Mouse (Mus musculus) 3134 (cell line): ENCODE data around the gene Mvb12b.
A peak's percentile ranks its signal among the peaks of the same experiment; 100 is the strongest.

Source experiments
- DNase-seq: peaks from one replicate; pipeline ENCODE4 v3.0.0-alpha.2; 2011; ENCODE audit warnings: low spot score; ENCODE audit not compliant: insufficient read length; ENCODE audit errors: extremely low read depth

Gene Mvb12b

DNA sequence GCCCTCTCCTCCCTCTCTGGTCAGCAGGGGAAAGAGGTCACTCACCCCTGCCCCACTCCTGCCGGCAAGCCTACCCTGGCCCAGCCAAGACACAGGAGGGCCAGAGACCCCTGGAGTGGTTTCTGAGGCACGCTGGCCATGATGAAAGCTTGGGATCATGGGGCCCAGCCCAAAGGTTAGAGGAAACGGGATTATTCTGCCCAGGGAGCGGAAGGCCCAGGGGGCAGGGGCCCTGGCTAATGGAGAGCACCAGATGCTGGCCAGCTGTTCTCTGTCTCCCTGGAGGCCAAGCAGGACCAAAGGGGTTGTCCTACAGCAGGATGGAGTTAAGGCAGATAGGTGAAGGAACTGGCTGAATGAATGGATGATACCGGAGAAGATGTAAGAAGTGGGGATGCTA lies 184.5 kb downstream of the Mvb12b start:
- no peak for DNase-seq

DNA sequence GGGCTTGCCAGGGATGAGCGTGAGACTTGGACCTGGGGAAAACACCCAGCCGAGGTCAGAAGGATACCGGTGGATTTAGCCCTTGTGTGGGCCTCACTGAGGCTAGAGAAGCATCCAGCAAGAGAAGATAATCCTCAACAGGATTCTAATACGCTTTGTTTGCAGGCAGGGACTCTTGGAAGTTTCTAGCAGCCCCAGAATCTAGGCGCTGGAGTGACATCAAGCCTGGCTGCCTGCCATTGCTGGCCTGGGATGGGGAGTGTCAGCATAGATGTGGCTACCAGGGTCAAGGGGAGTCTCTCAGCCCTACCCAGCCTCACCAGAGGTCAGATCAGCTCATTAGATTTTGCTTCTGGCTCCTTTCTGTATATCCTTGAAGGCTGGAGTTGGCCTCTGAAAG lies 185.0 kb downstream of the Mvb12b start:
- no peak for DNase-seq

DNA sequence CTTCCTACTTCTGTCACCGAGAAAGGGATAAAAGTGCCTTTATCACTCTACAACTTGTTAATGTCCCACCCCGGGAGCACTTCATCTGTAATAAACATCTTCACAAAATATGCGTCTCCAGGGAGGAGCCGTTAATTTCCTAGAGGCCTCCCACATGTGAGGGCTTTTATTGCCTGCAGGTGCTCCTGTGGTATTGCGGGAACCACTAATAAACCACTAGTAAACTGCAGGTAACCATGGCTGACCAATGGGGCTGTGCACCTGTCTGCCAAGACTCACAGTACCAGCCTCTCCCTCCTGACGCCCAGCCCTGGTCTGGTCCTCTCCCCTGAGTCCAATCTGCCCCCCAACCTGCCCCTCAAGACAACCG lies 186.3 kb downstream of the Mvb12b start:
- no peak for DNase-seq

DNA sequence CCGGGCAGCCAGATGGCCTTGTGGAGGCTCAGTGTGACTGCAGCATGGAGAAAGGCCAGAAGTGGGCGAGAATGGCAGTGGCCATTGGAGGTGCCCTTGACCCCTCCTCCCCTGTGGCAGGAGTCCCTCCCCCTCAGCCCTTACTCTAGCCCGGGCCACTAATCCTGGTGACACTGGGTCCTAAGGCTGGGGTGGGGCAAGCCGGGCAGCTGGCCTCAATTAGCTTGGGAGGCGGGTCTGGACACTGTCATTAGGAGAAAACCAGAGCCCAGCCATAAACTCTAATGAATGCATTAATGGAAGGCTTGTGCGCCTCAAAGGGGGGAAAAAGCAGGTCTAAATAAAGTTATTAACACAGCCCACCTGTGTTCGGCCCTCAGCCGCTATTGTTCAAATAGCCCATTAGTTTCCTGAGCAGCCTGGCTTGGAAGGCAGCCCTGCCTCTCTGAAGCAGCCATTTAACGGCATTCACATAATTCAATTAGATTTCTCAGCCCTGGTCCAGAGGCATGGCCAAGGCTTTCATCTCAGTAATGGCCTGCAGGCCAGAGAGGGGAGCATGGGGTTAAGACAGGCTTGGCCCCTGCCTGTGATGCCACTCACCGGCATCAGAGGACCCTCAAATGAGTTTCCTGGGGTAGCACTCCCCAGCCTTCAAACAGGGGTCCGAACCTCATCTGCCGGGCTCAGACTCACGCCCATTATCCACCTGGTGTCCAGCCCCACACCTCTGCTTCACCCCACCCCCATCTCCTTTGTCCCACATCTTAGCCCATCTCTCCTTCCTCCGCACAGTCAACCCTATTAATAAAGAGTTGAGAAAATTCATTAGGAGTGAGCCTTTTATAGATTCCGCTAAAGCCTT lies 186.9 kb downstream of the Mvb12b start:
- no peak for DNase-seq

DNA sequence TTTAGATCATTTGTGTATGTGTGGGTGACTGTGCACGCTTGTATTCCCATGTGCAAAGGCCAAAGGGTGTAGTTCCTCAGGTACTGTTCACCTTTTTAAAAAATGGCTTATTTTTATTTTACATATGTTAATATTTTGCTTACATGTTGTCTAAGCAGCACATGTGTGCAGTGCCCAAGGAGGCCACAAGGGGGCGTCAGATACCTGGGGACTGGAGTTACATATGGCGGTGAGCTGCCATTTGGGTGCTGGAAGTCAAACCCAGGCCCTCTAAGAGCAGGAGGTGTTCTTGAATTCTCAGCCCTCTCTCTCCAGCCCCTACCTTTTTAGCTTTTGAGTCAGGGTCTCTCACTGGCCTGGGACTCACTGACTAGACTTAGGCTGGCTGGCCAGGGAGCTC lies 188.8 kb downstream of the Mvb12b start:
- DNase-seq: no peak

DNA sequence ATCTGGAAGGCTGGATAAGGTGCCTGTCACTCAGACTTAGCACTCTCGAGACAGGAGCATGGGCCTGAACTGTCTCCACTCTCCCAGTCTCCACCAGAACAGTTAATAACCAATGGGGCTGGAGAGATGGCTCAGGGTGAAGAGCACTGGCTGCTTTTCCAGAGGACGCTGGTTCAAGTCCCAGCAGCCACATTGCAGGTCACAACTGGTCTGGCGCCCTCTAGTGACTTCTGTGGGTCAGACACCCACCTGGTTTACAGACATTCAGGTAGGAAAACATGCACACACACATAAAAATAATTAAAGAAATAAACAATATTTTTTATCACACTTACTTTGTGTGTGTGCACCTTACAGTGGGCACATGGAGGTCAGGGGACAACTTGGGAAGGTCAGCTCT lies 191.3 kb downstream of the Mvb12b start:
- DNase-seq: no peak

DNA sequence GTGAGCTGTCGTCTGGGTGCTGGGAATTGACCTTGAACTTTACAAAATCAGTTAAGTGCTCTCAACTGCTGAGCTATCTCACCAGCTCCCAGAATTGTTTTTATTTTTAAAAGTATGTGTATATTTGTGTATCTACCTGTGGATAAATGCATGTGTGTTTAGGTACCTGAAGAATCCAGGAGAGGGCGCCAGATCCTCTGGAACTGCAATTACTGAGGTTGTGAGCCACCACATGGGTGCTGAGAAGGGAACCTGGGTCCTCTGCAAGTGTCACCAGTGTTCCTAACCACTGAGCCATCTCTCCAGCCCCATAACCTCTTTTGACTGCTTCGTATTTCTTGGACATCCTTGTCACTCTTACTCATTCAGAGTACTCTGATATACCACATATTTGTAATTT lies 193.8 kb downstream of the Mvb12b start:
- DNase-seq: no peak

DNA sequence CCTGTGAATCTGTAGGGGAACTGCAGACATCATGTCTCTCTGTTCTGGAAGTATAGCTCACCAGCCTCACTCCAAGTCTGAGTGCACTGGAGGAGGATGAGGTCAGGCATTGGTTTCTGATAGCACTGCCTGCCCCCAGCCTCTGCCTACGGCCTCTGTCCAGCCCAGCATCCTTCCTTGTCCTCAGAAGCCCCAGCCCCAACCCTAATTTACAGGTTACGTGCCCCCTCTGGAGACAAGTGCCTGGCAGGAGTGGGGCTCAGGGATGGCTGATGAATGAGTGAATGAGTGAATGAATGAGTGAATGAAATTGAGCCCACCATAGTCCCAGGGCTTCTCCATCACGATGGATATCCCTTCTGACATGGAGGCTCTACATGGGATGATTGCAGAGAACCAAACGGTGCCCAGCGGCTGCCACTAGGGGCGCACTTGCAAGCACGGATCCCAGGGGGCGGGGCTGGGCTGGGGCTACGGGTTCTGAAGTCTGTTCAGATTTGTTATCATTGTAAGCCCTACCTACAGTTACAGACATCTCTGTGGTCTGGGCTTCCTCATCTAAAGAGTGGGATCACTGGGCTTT lies 197.8 kb downstream of the Mvb12b start:
- DNase-seq: peak; percentile 31

DNA sequence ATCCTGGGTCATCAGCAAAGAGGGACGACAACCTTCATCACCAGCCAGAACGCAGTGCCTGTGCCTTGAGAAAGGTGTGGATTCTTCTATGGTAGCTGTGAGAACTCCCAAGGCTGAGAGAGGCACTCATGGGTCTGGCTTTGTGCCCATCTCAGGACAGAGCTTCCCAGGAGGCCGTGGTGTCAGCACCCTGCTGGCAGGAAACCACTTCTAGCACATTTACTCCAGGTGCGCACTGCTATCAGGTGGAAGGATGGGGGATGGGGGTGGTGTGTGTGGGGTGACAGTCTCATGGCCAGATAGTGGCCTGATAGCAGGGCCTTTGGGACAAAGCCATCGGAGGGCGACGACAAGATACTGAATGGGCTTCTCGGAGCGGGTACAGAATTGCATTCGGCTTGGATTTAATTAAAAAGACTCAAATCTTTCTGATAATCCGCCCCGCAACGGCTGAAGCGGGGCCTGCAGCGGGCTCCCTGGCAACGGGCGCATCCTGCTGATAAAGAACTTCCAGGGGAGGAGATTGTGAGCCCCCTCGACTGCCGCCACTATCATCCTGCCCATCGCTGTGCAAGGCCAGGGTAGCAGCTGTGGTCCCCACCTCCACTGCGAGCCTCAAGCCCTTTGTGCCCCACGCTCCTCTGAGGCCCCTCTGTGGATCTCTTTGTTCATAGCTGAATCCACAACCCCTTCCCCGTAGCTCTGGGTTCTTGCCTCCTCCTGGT lies 198.4 kb downstream of the Mvb12b start:
- no peak for DNase-seq

DNA sequence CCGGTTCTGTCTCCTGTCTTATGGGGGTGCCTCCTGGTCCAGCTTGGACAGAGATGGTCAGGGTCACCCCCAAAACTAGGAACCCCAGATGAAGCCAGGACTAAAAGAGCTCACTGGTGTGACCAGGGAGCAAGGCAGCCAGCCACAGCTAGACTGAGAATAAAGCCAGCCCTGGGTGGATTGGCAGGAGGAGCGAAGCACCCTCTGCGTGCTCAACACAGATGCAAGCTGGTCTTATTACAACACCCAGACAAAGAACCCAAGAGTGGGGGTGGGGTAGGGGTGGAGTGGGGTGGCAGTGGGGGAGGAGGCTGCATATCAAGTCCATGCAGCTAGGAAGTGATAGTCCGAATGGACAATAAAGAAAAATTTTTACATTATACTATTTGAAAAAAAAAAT lies 204.2 kb downstream of the Mvb12b start:
- no peak for DNase-seq

DNA sequence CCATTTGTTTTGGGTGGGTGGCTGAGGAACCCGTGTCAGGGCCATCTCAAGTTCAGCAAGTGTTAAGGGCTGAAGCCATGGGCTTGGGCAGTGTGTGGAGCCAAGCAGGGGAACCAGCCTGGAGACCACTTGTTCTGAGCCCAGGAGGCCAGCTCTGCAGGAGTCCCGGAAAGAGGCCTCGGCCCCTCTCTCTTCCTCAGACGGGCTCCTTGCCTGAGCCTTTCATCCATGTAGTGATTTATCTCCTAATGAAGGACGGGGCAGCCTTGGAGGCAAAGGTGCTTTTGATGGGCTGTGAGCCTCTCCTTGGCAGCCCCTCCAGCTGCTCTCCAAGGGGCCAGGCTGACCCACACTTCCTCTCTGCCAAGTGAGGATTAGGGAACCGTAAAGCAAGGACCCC lies 204.7 kb downstream of the Mvb12b start:
- no peak for DNase-seq

DNA sequence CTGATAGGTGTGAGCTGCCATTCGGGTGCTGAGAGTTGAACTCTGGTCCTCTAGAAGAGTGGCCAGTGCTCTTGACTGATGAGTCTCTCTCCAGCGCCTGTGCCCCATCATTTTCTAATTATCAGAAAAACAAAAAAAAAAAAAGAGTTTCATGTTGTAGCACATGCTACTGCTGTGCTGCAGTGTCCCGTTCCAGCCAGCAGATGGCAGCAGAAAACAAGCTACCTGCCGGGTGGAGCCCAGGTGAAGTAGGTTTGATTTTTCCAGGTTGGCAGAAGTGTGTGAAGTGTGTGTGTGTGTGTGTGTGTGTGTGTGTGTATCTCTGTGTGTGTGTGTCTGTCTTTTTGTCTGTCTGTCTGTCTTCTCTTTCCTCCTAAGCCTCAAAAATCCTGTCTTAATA lies 205.5 kb downstream of the Mvb12b start:
- no peak for DNase-seq
